Mouse (Mus musculus) MEL (cell line): ENCODE results near the gene Aco2. TPM values are rescaled to one million over a fixed set of nuclear protein-coding genes. Genes with fewer than 3 reads are reported as not detected.

ENCODE experiments used
- DNase-seq: peaks from one replicate; pipeline ENCODE4 v3.0.0; 2011; ENCODE audit warnings: low read depth, low spot score
- H3K27ac ChIP-seq: 2 replicates; pipeline ENCODE4 v1.5.1; 2012; ENCODE audit warnings: low read depth, mild to moderate bottlenecking, control low read depth, low read length, moderate library complexity; ENCODE audit not compliant: control insufficient read depth
- H3K27me3 ChIP-seq, 2 experiments: fragments of 150-350 bp in 1 of 2; sonication (generic) in 1 of 2; 2 replicates each; pipeline ENCODE4 v1.6.1; 2012; ENCODE audit warnings: low read length in 2 of 2, mild to moderate bottlenecking in 2 of 2, improper control_type of control experiment in 1 of 2, moderate library complexity in 1 of 2; ENCODE audit not compliant: insufficient read depth in 2 of 2, control insufficient read depth in 1 of 2
- H3K36me3 ChIP-seq, 2 experiments: 2 replicates each; pipeline ENCODE4 v1.6.1; 2012 to 2014; ENCODE audit warnings: low read length in 2 of 2, improper control_type of control experiment in 1 of 2, inconsistent platforms in 1 of 2, mild to moderate bottlenecking in 1 of 2; ENCODE audit not compliant: insufficient read depth in 2 of 2, control insufficient read depth in 1 of 2
- H3K4me1 ChIP-seq, 2 experiments: fragments of 150-350 bp in 1 of 2; sonication (generic) in 1 of 2; 2 replicates each; pipeline ENCODE4 v1.6.1; 2012; ENCODE audit warnings: low read length in 2 of 2, improper control_type of control experiment in 1 of 2, mild to moderate bottlenecking in 1 of 2; ENCODE audit not compliant: insufficient read depth in 2 of 2, control insufficient read depth in 1 of 2
- H3K4me3 ChIP-seq, 2 experiments: fragments of 150-350 bp in 1 of 2; sonication (generic) in 1 of 2; 2 replicates each; pipeline ENCODE4 v1.5.1; 2012; ENCODE audit warnings: low read depth in 2 of 2, low read length in 2 of 2, mild to moderate bottlenecking in 2 of 2, moderate library complexity in 2 of 2, control low read depth in 1 of 2, improper control_type of control experiment in 1 of 2; ENCODE audit not compliant: control insufficient read depth in 1 of 2, insufficient read depth in 1 of 2
- H3K79me2 ChIP-seq: 2 replicates; pipeline ENCODE4 v1.6.1; 2012; ENCODE audit warnings: mild to moderate bottlenecking, low read length, moderate library complexity; ENCODE audit not compliant: control insufficient read depth, poor library complexity, insufficient read depth
- H3K9ac ChIP-seq: 2 replicates; pipeline ENCODE4 v1.6.1; 2012; ENCODE audit warnings: low read depth, mild to moderate bottlenecking, control low read depth, low read length, moderate library complexity; ENCODE audit not compliant: control insufficient read depth, poor library complexity, severe bottlenecking
- H3K9me3 ChIP-seq: fragments of 150-350 bp; sonication (generic); replicated peaks from 2 replicates; pipeline ENCODE4 v1.6.1; 2012; ENCODE audit warnings: mild to moderate bottlenecking, low read length, improper control_type of control experiment, moderate library complexity; ENCODE audit not compliant: insufficient read depth
- BHLHE40 ChIP-seq: IDR thresholded peaks from 2 replicates; pipeline ENCODE4 v1.6.1; 2012; ENCODE audit warnings: low read depth, mild to moderate bottlenecking, inconsistent platforms, low read length, improper control_type of control experiment, borderline replicate concordance
- CHD1 ChIP-seq: IDR thresholded peaks from 2 replicates; pipeline ENCODE4 v1.6.1; 2012; ENCODE audit warnings: low read depth, mild to moderate bottlenecking, inconsistent platforms, low read length, improper control_type of control experiment
- CHD2 ChIP-seq: IDR thresholded peaks from 2 replicates; pipeline ENCODE4 v1.6.1; 2011; ENCODE audit warnings: low read length, improper control_type of control experiment
- CTCF ChIP-seq, 3 experiments: IDR thresholded peaks in 2 of 3; conservative IDR thresholded peaks in 1 of 3; 2 replicates each; pipeline ENCODE4 v1.5.1; 2011 to 2012; ENCODE audit warnings: low read length in 3 of 3, low read depth in 2 of 3, mild to moderate bottlenecking in 2 of 3, improper control_type of control experiment in 1 of 3, inconsistent platforms in 1 of 3, mixed read lengths in 1 of 3, moderate library complexity in 1 of 3; ENCODE audit not compliant: control insufficient read depth in 1 of 3, insufficient read depth in 1 of 3, poor library complexity in 1 of 3, severe bottlenecking in 1 of 3
- E2F4 ChIP-seq: IDR thresholded peaks from 2 replicates; pipeline ENCODE4 v1.6.1; 2011; ENCODE audit warnings: low read depth, low read length, improper control_type of control experiment, borderline replicate concordance
- ELF1 ChIP-seq: IDR thresholded peaks from 2 replicates; pipeline ENCODE4 v1.6.1; 2014; ENCODE audit warnings: low read depth, mild to moderate bottlenecking, inconsistent platforms, low read length, improper control_type of control experiment, moderate library complexity
- EP300 ChIP-seq, 2 experiments: IDR thresholded peaks; 2 replicates each; pipeline ENCODE4 v1.6.1; 2011; ENCODE audit warnings: improper control_type of control experiment in 2 of 2, low read length in 2 of 2, low read depth in 1 of 2, mild to moderate bottlenecking in 1 of 2
- ETS1 ChIP-seq: IDR thresholded peaks from 2 replicates; pipeline ENCODE4 v1.6.1; 2012; ENCODE audit warnings: low read depth, mild to moderate bottlenecking, inconsistent platforms, low read length, improper control_type of control experiment, moderate library complexity
- KAT2A ChIP-seq: conservative IDR thresholded peaks from 2 replicates; pipeline ENCODE4 v1.6.1; 2012; ENCODE audit warnings: low read depth, low read length, improper control_type of control experiment, inconsistent platforms
- MAX ChIP-seq: IDR thresholded peaks from 2 replicates; pipeline ENCODE4 v1.6.1; 2011; ENCODE audit warnings: low read length, improper control_type of control experiment
- MEF2A ChIP-seq: IDR thresholded peaks from 2 replicates; pipeline ENCODE4 v1.6.1; 2014; ENCODE audit warnings: low read depth, mild to moderate bottlenecking, inconsistent platforms, low read length, improper control_type of control experiment; ENCODE audit not compliant: poor library complexity, insufficient replicate concordance, severe bottlenecking; ENCODE audit errors: extremely low read depth
- MYB ChIP-seq: IDR thresholded peaks from 2 replicates; pipeline ENCODE4 v1.6.1; 2011; ENCODE audit warnings: mild to moderate bottlenecking, low read depth, low read length, improper control_type of control experiment
- MYC ChIP-seq: IDR thresholded peaks from 2 replicates; pipeline ENCODE4 v1.6.1; 2011; ENCODE audit warnings: low read depth, mild to moderate bottlenecking, low read length, improper control_type of control experiment, moderate library complexity
- NELFE ChIP-seq: IDR thresholded peaks from 2 replicates; pipeline ENCODE4 v1.6.1; 2011; ENCODE audit warnings: low read depth, low read length, improper control_type of control experiment
- RAD21 ChIP-seq: IDR thresholded peaks from 2 replicates; pipeline ENCODE4 v1.6.1; 2011; ENCODE audit warnings: mild to moderate bottlenecking, low read depth, low read length, improper control_type of control experiment
- RCOR1 ChIP-seq: IDR thresholded peaks from 2 replicates; pipeline ENCODE4 v1.6.1; 2012; ENCODE audit warnings: low read depth, mild to moderate bottlenecking, inconsistent platforms, low read length, improper control_type of control experiment
- SIN3A ChIP-seq: IDR thresholded peaks from 2 replicates; pipeline ENCODE4 v1.6.1; 2012; ENCODE audit warnings: low read length, improper control_type of control experiment, inconsistent platforms
- SMC3 ChIP-seq: IDR thresholded peaks from 2 replicates; pipeline ENCODE4 v1.6.1; 2011; ENCODE audit warnings: low read depth, low read length, improper control_type of control experiment
- TAL1 ChIP-seq: IDR thresholded peaks from 2 replicates; pipeline ENCODE4 v1.6.1; 2012; ENCODE audit warnings: mild to moderate bottlenecking, inconsistent platforms, low read length, moderate library complexity, mixed read lengths
- TBP ChIP-seq: IDR thresholded peaks from 2 replicates; pipeline ENCODE4 v1.8.0; 2011; ENCODE audit warnings: low read depth, low read length, improper control_type of control experiment
- USF1 ChIP-seq: IDR thresholded peaks from 2 replicates; pipeline ENCODE4 v1.6.1; 2014; ENCODE audit warnings: low read depth, mild to moderate bottlenecking, inconsistent platforms, low read length, improper control_type of control experiment, moderate library complexity
- USF2 ChIP-seq, 2 experiments: IDR thresholded peaks; 2 replicates each; pipeline ENCODE4 v1.6.1; 2011 to 2012; ENCODE audit warnings: improper control_type of control experiment in 2 of 2, low read length in 2 of 2, borderline replicate concordance in 1 of 2, inconsistent platforms in 1 of 2, low read depth in 1 of 2, mild to moderate bottlenecking in 1 of 2; ENCODE audit not compliant: insufficient read depth in 1 of 2
- ZMIZ1 ChIP-seq: IDR thresholded peaks from 2 replicates; pipeline ENCODE4 v1.6.1; 2012; ENCODE audit warnings: low read depth, mild to moderate bottlenecking, inconsistent platforms, low read length, improper control_type of control experiment, moderate library complexity
- ZNF384 ChIP-seq: IDR thresholded peaks from 2 replicates; pipeline ENCODE4 v1.6.1; 2012; ENCODE audit warnings: low read depth, mild to moderate bottlenecking, inconsistent platforms, low read length, improper control_type of control experiment
- polyA plus RNA-seq, 2 experiments: library from polyadenylated mRNA; stranded (reverse) in 1 of 2; unstranded in 1 of 2; fragments of >175 nt in 1 of 2; fragments of >200 nt in 1 of 2; gene quantifications; 2 replicates each; pipeline versions ENCODE4 v1.2.1 to v1.2.4; 2012; ENCODE audit warnings: low replicate concordance in 2 of 2, low read depth in 1 of 2; ENCODE audit not compliant: insufficient read length in 2 of 2, insufficient read depth in 1 of 2, missing spikeins in 1 of 2
- total RNA-seq: library from RNA; depleted of rRNA; stranded (reverse); fragments of 300-350 nt; gene quantifications from 2 replicates; pipeline ENCODE4 v1.2.3, GENCODE M21; 2012

Gene Aco2
- total and polyA plus RNA-seq, 3 experiments: 248 to 1,242 (median 447) TPM

- Histone ChIP-seq H3K4me1 (no peaks in the 10 kb centered on the region), H3K27ac (no peak overlapping the region), H3K9me3 (no peaks in the 10 kb centered on the region), H3K36me3 (no peaks in the 10 kb centered on the region), H3K79me2 (no peaks in the 10 kb centered on the region), H3K4me3 (no peak overlapping the region), H3K9ac (no peak overlapping the region), H3K27me3 (no peaks in the 10 kb centered on the region)
- TF ChIP-seq RAD21: no peak
- no peak for TF ChIP-seq MYC
- TF ChIP-seq TAL1: no peak
- TF ChIP-seq SIN3A: no peak
- no peak for TF ChIP-seq USF1
- no peak for TF ChIP-seq ETS1
- TF ChIP-seq KAT2A: no peak
- TF ChIP-seq EP300 (IDR thresholded peaks at IDR 0.05; ENCODE audit: low read depth in 1 of 2, low read length in 2 of 2): no peak
- TF ChIP-seq RCOR1: no peak
- TF ChIP-seq NELFE: no peak
- no peak for DNase-seq
Measured at GRCm38 (mm10) chr15:81822631-81823030, 49.5 kb upstream of the Aco2 start.

- TF ChIP-seq CHD1 (no peak), MYB (no peak)
- no peaks in the 10 kb centered on the region for H3K79me2 ChIP-seq
- no peaks in the 10 kb centered on the region for H3K9me3 ChIP-seq
- no peak overlapping the region for H3K4me3 ChIP-seq
- DNase-seq: no peak
- no peak overlapping the region for H3K9ac ChIP-seq
- no peaks in the 10 kb centered on the region for H3K36me3 ChIP-seq
- H3K27ac ChIP-seq: no peak overlapping the region
- no peaks in the 10 kb centered on the region for H3K27me3 ChIP-seq
- no peaks in the 10 kb centered on the region for H3K4me1 ChIP-seq
Measured at GRCm38 (mm10) chr15:81824832-81825231, 47.3 kb upstream of the Aco2 start.

- no peak for TF ChIP-seq TBP
- no peak for TF ChIP-seq EP300 (IDR thresholded peaks at IDR 0.05; ENCODE audit: low read depth in 1 of 2, low read length in 2 of 2)
- no peak for TF ChIP-seq E2F4
- no peak for TF ChIP-seq MAX
- TF ChIP-seq USF1: no peak
- TF ChIP-seq ETS1: no peak
- no peak for TF ChIP-seq ZMIZ1
- no peak for TF ChIP-seq ELF1
- no peak for TF ChIP-seq SIN3A
- no peak for TF ChIP-seq SMC3
- TF ChIP-seq MYB: no peak
- no peak for TF ChIP-seq CTCF (IDR thresholded peaks at IDR 0.05 in 2 of 3, conservative IDR thresholded peaks at IDR 0.05 in 1 of 3; ENCODE audit: control insufficient read depth in 1 of 3, insufficient read depth in 1 of 3, low read depth in 2 of 3, low read length in 3 of 3, poor library complexity in 1 of 3, severe bottlenecking in 1 of 3)
- TF ChIP-seq BHLHE40: no peak
- no peak for TF ChIP-seq NELFE
- no peak for TF ChIP-seq ZNF384
- no peak for TF ChIP-seq MEF2A
- no peak for TF ChIP-seq RCOR1
- no peak for TF ChIP-seq USF2 (IDR thresholded peaks at IDR 0.05; ENCODE audit: borderline replicate concordance in 1 of 2, insufficient read depth in 1 of 2, low read depth in 1 of 2, low read length in 2 of 2)
- TF ChIP-seq CHD2: no peak
- TF ChIP-seq, all 39 proteins: peak for 0
- no peak overlapping the region for H3K9ac ChIP-seq
- H3K27ac ChIP-seq: no peak overlapping the region
- H3K36me3 ChIP-seq: no peaks in the 10 kb centered on the region; a peak in 1 of 4 replicates
- no peak for DNase-seq
- H3K4me1 ChIP-seq: peaks cover 0 to 12% of the 10 kb centered on the region in 2 experiments; a peak in 3 of 4 replicates
- H3K27me3 ChIP-seq: no peaks in the 10 kb centered on the region
- no peaks in the 10 kb centered on the region for H3K9me3 ChIP-seq
- H3K79me2 ChIP-seq: no peaks in the 10 kb centered on the region
- H3K4me3 ChIP-seq: no peak overlapping the region
Measured at GRCm38 (mm10) chr15:81828426-81829207, 43.5 kb upstream of the Aco2 start.
